Mouse (Mus musculus) Muller cell, postnatal 12 days (primary cell): ENCODE results near the gene Pml.

Source experiments
- DNase-seq: peaks from one replicate; pipeline ENCODE4 v3.0.0-alpha.2; 2015; ENCODE audit errors: inconsistent ontology term

Gene Pml

GRCm38 (mm10) chr9:58249592-58250192 is at the start of gene Pml:
TSS of gene Pml (minus strand) at chr9:58249786.
- DNase-seq: peak; percentile 65

DNA sequence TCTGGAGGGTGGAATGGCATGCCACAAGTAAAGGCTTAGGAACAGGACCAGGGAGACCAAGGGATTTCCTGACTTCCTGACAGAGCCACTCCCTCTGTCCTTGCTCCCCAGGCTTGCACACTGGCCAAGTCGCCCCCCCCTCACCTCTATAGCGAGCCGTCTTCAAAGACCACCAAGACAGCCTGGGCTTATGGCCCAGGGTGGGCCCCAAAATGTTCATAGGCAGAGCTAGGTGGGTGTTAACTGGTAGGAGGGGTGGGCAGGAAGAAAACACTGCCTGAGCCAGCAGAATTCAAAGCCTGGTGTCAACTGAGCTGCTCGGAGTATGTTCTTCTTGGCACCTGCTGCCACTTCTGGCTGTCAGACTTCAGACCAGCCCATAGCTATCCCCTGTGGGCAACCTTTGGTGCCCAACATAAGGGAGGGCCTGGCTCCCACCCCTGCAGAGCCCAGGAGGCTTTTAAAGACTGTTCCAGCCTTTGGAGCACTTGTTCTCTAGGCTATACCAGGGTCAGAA is 48.4 kb upstream of the Pml start:
- DNase-seq: no peak

DNA sequence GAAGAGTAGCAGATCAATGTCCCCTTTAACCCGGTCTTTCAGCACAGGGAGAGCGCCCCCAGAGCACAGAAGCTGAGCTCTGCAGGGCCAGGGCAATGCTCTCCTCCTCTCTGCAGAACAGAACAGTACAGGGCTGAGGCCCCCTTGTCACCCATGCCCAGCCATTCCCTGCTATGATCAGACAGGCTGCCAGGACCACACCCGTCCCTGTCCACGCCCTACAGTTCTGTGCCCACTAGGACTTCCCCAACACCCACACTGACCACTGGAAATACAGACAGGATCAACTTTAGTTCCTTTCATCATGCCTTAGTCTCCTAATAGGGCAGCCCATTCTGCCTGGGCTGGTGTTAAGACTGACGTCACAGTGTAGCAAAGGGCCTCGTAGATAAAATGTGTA is 47.5 kb upstream of the Pml start:
- DNase-seq: no peak

- peak; percentile 91 for DNase-seq
Observed at GRCm38 (mm10) chr9:58295766-58296361, 46.3 kb upstream of the Pml start.

DNA sequence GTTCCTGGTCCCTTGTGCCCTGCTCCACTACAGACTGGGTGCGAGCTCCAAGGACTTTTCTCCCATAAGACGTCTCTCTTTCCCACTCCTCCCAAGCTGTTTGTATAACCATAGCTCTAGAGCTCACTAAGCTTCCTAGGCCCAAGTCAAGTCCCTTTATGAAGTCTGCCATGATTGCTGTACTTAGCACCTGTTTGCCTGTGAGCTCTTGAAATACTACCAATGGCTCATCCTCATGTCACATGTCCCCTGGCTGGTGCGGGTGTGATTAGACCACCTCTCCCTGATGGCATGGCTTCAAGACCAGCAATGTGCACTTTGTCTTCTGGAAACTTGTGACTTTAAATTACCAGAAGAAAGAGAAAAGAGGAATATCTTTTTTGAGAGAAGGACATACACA is 45.8 kb upstream of the Pml start:
- DNase-seq: no peak

DNA sequence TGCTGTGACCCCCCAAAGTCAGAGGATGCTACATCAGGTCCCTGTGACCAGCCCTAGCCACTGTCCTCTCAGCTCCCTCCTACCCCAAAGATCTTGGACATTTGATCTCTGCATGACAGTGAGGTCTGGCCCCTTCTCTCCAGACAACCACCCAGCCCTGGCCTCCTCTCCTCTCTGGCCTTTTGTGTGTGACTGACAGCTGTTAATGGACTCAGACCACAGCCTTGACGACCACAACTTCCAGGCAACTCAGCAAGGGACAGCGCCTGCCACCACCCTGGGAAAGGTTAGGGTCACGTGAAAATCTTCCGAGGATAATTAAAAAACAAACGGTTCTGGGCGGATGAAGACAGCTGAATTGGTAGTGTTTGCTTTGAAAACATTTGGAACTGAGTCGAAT is 44.9 kb upstream of the Pml start:
- no peak for DNase-seq

- no peak for DNase-seq
Observed at GRCm38 (mm10) chr9:58289901-58290300, 40.3 kb upstream of the Pml start.

DNA sequence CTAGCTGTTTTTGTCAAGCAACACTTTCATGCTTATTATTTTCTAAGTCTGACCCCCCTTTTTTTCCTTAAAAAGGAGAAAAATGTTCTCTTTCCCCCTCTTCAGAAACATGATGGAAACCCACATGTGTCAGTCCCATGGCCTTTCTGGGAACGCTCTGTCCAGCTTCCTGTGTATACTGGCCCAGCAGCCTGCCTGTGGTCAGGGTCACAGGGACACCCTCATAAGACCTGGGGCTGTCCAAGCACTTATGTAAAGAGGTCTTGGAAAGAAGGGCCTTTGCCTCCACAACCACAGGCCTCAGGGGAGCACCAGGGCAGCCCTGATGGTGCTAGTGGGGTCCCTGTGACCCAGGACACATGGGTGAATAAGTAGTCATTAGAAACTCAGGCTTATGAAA is 39.5 kb upstream of the Pml start:
- DNase-seq: no peak

GRCm38 (mm10) chr9:58283431-58283830 is 33.8 kb upstream of the Pml start:
- peak; percentile 71 for DNase-seq

GRCm38 (mm10) chr9:58281597-58281996 is 32.0 kb upstream of the Pml start:
- DNase-seq: no peak

GRCm38 (mm10) chr9:58280259-58281109 is 30.9 kb upstream of the Pml start:
- peak; percentile 81 for DNase-seq

GRCm38 (mm10) chr9:58279780-58280179 is 30.2 kb upstream of the Pml start:
- DNase-seq: no peak

- DNase-seq: no peak
Observed at GRCm38 (mm10) chr9:58278821-58279723, 29.5 kb upstream of the Pml start.

DNA sequence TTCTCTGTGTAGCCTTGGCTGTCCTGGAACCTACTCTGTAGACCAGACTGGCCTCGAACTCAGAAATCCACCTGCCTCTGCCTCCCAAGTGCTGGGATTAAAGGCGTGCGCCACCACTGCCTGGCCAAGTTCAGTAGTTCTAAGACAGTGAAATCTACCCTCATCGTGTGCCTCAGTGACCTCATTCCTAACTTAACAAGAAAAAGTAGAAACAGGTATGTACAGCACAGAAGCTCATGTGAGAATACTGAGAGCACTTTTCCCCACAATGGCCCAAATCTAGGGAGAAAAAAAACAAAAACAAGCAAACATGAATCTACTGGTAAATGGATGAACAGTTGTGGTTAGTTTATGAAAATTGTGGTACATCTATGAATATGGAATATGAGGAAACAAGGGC is 28.7 kb upstream of the Pml start:
- DNase-seq: no peak

DNA sequence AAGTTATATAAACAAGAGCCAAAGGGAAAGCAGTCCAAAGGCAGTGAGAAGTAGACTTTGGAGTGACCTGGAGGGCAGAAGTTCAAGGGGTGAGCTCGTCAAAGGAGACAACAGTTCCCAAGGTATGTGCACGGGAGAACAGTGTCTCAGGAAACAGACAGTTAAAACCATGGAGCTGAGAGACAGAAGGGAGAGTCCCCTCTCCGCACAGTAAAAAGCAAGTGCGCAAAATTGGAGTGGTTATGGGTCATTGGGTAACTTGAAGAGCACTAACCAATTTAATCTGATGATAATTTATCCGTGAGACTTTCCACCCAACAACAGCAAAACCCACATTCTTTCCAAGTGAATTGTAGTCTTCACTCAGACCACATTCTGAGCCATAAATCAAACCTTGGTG is 26.8 kb upstream of the Pml start:
- peak; percentile 34 for DNase-seq

DNA sequence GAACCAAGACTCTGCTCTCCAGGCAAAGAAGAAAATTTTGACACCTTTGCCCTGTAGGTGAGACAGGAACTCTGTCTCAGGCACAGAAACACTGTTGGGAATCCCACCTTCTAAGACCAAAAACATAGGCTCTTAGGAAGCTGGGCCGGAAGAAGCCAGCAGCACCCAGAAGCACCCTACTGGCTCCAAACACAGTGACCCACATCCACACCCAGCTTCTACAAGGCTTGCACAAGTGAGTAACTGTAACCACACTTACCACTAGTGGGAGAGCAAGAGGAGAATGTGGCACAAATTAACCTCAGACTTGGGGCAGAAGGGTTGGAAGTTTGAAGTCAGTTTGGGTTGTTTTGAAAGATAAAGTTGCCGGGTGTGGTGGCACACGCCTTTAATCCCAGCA is 26.2 kb upstream of the Pml start:
- DNase-seq: no peak

DNA sequence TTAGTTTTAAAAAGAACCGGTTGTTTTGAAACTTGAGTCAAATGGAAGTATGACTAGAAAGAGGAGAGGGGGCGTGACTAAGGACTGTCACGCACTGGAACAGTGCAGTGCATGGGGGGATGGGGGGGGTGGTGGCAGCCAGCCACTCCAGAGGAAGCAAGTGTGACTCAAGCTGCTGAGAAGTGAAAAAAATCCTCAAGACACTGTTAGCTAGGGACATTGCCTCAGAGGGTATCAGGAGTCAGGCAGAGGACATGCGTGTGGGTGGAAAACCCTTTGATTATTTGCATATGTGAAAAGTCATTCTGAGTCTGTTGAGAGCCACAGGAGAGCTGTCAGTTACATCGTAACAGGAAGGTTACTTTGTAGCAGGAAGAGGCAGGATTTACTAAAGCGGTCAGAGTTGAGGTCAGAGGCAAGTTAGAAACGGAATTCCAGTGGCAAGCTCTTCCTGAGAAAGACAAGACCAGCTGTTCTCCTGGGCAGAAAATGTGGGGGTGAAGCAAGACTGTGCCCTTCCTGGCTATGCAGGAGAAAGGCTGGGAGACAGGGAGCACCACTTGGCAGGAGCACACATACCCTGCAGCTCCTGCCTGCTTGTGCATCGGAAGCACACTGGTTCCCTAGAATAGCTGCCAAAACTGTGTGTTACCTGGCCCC is 25.7 kb upstream of the Pml start:
- DNase-seq: peak; percentile 86

- no peak for DNase-seq
Observed at GRCm38 (mm10) chr9:58274626-58275025, 25.0 kb upstream of the Pml start.

- no peak for DNase-seq
Observed at GRCm38 (mm10) chr9:58274101-58274604, 24.6 kb upstream of the Pml start.

GRCm38 (mm10) chr9:58272855-58273254 is 23.3 kb upstream of the Pml start:
- no peak for DNase-seq

GRCm38 (mm10) chr9:58272068-58272541 is 22.5 kb upstream of the Pml start:
- DNase-seq: no peak
